Mouse (Mus musculus) urinary bladder, adult 18-20 months (tissue): Measurements from ENCODE around the gene Ablim1.

Experiments
- DNase-seq, 2 experiments: peaks; one replicate each; pipeline ENCODE4 v3.0.0; 2022; ENCODE audit warnings: low spot score in 2 of 2, mixed read lengths in 2 of 2

The Ablim1 gene

GRCm38 (mm10) chr19:57103360-57103958 is 211.3 kb downstream of the Ablim1 start:
- DNase-seq, result no peak

- DNase-seq, result no peak
These were observed 212.7 kb downstream of the Ablim1 start for GRCm38 (mm10) chr19:57101986-57102385.

- no peak for DNase-seq
These were observed 213.8 kb downstream of the Ablim1 start for GRCm38 (mm10) chr19:57100753-57101446.

DNA sequence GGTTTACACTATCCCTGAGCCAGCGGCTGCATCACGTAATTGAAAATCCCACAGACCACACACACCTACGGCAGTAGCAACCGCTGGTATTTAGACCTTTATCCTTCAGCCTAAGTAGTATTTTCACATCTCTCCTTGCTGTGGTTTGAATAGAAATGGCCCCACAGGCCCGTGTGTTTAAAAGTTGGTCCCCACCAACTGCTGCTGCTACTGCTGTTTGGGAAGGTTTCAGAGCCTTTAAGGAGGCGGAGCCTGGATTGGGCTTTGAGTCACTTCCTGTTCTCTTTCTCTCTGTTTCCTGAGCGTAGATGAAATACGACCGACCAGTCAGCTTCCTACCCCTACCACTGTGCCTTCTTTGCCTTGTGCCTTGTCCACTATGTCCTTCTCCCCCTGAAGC is 214.7 kb downstream of the Ablim1 start:
- DNase-seq, result no peak

DNA sequence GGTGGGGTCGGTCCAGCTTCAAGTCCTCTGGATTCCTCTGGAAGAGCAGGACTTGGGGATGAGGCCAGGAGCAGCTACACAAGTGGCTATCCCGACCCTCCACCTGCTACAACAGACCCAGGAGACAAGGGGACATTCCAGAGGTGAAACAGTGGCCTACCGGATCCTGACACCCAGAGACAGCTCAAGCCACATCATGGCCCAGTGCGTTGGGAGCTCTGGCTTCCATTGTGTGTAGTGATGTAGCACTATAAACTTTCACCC is 215.7 kb downstream of the Ablim1 start:
- no peak for DNase-seq

- peak in 1 of 2 experiments; percentile 51 for DNase-seq
These were observed 216.3 kb downstream of the Ablim1 start for GRCm38 (mm10) chr19:57098241-57099093.

DNA sequence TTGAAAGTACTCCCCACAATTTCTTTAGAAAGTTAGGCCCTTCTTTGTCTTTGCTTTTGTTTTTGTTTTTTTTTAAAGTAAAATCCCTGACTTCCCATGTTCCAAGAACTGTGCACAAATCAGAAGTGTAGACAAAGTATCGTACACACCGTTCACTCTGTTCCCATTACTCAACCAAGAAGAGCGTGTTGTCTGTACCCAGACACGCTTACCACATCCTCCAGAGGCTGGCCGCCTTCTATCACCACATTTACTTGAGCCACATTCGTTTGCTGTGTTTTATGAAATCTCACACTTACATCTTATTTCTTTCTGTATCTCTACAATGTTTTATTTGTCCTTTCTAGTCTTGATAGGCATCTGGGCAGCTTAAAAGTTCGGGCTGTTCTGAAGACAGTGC is 219.4 kb downstream of the Ablim1 start:
- no peak for DNase-seq

DNA sequence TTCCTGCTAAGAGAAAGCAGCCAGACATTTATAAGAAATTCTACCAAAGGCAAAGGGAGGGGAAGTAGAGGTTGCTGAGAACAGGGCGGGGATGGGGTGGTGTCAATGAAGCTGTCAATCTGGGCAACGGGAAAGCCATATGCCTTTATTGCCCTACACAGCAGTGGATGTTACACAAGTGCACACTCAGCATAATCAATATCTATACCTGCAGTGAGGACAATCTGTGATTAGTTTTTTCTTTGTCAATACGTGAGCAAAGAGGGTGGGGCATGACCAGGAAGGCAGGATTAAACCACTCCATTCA is 221.1 kb downstream of the Ablim1 start:
- DNase-seq, result no peak

- no peak for DNase-seq
These were observed 221.6 kb downstream of the Ablim1 start for GRCm38 (mm10) chr19:57092958-57093697.

- DNase-seq, result no peak
These were observed 223.4 kb downstream of the Ablim1 start for GRCm38 (mm10) chr19:57091278-57091677.

DNA sequence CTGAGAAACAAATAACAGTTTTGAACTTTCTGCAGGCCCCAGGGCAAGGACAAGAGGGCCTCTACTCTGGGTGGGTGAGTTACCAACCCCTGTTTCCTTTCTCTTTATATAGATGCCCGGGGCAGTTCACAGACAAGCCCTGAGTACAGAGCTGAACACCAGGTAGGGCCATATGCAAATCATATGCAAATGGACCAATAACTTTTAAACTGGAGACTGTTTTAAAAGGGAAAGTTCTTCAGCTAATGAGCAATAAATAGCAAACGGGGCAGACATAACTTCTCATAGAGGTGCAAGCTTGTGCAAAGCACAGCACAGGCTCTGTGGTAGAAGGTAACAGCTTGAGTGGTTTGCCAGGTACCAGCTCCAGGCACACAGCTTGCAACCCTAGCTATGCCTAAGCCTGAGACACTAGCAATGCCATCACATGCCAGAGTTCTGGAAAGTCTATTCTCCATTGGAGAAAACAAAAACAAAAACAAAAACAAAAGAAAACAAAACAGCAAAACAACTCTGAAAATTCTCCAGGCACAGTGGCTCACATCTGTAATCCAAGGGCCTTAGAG is 225.8 kb downstream of the Ablim1 start:
- DNase-seq, result no peak

DNA sequence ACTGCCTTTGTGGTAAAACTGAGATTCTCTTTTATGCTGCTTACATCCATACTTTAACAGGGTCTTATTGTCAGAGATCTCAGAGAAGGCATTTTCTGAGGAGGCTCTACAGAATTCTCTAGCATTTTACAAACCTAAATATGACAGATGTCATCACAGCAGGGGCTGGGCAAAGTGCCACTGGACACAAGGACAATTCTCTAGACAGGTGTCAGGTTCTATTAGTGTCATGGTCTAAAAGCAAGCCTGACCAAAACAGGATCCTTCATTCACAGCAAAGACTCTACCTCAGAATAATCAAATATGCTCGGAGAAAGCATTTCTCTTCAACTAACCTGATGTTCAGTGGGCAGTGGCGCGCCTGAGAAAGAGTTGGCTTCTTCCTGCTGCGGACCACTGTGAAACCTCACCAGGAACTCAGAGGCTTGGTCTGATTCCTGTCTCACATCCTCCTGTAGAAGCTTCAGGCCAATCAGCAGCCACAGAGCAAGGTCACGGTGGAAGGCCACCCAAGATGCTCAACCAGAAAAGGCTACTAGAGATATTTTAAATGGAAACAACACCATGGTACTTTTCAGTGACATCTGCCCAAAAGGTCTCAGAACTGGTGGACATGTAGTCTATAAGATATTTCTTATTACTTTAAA is 230.1 kb downstream of the Ablim1 start:
- no peak for DNase-seq

- DNase-seq, result no peak
These were observed 230.8 kb downstream of the Ablim1 start for GRCm38 (mm10) chr19:57083887-57084286.

- DNase-seq, result no peak
These were observed 231.6 kb downstream of the Ablim1 start for GRCm38 (mm10) chr19:57083183-57083555.

DNA sequence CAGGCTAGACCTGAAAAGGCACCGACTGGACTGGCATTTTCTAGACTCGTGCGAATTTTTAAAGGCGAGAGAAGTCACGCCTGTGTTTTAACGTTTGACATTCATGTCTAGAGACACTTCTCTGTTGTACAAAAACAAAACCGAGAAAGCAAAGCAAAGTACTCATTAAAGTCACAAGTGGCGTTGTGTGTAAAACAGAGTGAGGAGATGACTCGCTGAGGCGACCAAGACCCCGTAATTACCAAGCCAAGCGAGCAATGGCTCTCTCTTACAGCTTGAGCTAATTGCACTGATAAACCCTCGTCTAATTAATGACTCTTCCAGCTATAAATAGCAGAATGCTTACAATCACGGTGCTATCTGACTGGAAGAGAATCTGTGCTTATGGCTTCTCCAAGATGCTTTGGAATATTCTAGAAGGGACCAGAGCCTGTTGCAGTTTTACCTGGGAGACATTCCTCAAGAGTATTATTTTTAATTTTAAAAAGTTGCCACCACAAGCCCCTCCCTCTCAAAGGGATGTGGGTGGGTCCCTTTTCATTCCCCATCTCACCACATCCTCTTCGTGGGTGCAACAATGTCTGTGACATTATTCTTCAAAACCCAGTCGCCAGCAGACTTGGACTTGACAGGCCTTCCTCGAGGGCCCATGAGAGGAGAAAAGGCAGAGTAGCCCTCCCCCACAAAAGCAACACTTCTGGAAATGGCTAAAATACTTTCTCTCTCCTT is 232.1 kb downstream of the Ablim1 start:
- DNase-seq, result no peak

- DNase-seq, result no peak
These were observed 233.2 kb downstream of the Ablim1 start for GRCm38 (mm10) chr19:57081536-57081935.

- DNase-seq, result no peak
These were observed 235.1 kb downstream of the Ablim1 start for GRCm38 (mm10) chr19:57079606-57079981.

- DNase-seq, result peak in 1 of 2 experiments; percentile 39
These were observed 235.7 kb downstream of the Ablim1 start for GRCm38 (mm10) chr19:57078867-57079605.

- DNase-seq, result no peak
These were observed 236.7 kb downstream of the Ablim1 start for GRCm38 (mm10) chr19:57077826-57078699.
